Mouse (Mus musculus): Measurements from ENCODE around the gene Tfap4.
A peak's percentile ranks its signal among the peaks of the same experiment; 100 is the strongest.

The Tfap4 gene

DNA sequence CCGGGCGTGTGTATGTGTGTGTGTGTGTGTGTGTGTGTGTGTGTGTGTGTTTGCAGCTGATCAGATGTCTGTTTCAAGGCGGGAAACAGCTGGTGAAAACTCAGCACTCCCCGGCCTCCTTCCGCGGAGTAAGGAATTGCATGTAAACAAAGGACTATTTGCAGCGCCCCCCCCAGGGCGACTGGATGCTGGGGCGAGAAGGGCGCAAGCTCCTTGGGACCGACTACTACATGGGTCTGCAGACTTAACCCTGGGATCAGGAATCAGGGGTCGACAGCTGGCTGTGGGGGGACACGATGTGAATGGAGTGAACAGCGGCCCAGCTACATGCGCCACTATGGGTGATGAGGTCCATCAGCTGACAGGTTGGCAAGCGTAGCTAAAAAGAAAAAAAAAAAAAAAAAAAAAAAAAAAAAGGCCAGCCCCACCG lies at the start of gene Tfap4:
TSS of gene Tfap4 (minus strand) at position 140 of the 430 bp plus-strand sequence.
- peak; percentile 94 for DNase-seq

DNA sequence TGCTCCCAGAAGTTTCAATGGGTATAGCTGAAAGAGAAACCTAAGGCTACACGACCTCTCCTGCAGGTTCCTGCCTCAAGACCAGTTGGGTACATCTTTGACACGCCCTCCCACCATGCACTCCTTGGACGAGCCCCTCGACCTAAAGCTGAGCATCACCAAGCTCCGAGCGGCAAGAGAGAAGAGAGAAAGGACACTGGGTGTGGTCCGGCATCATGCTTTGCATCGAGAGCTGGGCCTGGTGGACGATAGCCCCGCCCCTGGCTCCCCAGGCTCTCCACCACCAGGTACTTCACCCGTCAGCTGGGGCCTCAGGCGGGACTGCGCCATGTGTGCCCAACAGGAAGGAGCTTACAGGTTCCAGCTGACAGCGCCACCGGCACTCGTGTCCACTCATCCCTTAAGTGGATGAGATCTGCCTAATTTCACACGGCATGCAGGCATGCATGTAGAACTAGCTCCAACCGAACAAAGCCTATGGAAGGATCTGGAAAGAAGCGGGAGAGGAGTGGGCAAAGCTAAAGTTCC lies 48.9 kb upstream of the Tfap4 start:
- peak; percentile 62 for DNase-seq

DNA sequence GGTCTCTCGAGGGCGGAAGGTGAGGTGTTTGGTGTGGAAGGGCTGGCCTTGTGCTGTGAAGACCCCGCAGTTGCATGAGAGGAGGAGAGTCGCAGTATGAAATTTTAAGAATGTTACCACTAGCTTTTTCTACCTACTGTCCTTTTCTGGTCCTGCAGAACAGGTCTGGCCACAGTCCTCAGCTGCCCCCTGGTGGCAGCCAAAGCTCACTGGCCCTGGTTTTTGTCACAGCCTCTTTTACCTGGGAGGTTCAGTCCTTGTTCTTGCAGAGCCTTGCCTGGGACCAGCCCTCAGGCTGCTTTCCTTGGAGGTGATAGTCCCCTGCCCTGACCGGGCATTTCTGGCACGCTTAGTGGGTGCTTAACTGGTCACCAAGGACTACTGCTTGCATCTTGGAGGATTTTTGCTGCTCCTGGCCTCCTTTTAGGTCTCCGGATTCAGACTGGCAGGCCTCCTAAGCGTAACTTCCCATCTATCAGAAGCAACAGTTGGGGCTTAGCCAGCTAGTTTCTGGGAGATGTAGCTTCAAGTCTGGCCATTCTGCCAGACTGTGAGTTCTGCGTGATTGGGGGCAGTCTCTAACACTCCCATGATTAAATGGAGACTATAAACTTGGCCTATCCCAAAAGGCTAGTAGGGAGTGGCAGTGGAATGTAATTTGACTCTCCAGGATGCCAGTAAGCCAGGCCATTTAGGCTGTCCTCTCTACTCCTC lies 48.3 kb upstream of the Tfap4 start:
- peak; percentile 92 for DNase-seq

DNA sequence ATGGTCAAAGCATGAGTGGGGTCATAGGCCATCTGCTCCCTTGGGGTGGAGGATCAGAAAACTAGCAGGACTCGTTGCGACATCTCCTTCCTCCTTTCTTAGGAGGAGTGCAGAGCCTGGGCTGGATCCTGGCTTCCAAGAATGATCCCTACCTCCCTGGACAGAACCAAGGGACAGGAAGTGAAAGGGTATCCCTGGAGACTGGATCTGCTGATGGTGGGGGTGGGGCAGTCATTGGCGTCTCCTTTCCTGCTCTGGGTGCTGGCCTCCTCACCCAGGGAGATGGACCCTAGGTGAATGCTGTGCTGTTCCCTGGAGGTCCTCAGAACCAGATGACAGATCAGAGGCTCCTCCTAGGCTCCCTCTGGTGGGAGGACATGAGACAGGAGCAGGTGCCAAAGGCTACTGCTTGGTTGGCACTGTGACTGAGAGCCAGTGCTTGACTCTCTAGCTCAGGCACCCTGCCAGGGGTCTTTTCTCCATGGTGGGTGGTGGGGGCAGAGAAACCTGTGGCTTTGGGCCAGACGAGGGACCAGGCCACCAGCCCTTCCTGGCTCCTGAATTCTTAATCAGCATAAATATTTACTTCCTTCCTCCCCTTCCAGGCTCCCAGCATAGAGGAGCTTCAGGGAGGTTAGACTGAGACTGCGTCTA lies 46.9 kb upstream of the Tfap4 start:
- peak; percentile 81 for DNase-seq

DNA sequence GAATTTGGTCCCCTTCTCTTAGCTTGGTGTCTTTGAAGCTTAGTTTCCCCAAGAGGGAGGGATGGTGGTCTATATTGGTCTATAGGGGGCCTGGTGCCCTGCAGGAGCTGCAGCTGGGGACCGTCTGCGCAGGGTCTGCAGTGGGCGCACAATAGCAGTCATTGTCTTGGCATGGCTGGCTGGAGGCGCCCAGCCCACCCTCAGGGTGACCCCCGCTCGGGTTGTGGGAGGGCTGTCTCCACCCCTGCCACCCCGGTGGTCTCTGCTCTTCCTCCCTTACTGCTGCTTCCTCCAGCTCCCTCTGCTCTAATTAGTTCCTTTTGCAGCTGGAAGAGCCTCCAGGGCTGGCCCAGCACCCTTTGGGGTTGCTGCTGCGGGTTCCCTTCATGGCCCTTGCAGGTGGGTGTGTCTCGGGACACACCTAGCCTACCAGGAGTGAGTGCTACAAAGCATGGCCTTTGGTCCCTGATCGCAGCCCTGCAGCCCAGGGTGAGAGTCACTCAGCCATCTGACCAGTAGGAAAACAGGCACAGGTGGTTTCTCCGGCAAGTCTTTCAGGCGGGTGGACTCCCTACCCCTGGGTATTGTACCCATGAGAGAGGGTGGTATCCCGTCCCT lies 46.0 kb upstream of the Tfap4 start:
- DNase-seq = no peak

DNA sequence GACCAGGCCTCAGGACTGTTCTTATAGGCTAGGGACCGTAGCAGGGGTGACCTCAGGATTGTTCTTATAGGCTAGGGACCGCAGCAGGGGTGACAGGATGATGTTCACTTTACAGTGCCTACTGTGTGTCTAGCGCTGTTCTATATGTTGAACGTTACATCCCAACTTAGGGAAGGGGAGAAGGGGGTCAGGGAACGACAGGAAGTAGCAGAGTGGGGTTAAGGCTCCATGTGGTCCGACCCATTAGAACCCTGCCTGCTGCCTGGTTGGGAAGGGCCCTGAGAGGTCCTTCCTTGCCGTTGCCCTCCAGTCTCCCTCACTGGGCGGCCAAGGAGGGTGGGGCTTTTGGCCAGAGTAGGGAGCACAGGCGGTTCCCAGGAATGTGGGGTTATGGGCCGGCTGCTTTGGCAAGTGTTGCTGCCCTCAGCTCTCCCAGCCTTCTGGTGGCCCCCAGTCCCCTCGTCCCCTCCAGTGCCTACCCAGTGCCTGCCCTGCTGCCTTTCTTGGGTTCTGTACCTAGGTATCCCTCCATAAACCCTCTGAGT lies 44.7 kb upstream of the Tfap4 start:
- peak; percentile 69 for DNase-seq

DNA sequence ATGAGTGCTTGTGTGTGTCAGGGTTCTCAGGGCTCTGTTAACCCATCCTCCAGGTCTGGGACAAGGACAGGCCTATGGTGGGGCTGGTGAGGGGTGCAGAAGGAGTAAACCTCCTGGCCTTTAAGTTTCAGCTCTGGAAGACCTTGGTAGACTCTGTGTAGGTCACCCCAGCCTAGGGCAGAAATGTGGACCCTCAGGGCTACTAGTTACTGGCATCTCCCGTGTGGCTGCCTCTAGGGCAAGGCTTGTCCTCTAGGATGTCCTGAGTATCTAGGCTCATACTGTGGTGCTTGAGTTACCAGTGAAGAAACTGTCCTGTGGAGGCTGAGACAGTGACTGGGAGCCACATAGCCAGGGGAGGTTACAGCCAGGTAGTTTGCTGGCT lies 43.8 kb upstream of the Tfap4 start:
- no peak for DNase-seq

DNA sequence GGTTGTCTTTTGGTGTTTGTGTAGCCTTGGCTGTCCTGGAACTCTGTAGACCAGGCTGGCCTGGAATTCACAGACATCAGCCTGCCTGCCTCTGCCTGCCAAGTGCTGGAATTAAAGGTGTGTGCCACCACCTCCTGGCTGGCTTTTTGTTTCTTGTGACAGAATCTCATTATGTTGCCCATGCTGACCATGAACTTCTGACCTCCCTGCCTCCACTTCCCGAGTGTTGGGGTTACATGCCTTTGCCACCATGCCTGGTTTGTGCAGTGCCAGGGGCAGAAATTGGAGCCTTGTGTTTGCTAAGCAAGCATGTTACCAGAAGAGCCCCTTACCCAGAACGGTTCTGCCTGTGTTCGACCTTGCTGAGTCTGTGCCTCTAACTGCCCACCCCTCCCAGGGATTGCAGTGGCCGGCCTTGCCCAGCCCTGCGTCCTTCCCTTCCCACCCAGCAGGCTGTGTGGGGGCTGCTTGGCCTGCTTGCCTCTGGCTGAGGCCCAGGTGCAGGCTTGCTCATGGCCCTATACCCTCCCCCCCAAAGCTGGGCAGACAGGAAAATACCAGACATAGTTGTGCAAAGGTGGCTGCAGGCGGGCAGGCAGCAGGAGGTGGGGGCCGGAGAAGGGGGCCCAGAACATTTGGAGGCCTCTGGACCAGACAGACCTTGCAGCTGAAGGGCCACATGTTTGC lies 43.3 kb upstream of the Tfap4 start:
- peak; percentile 87 for DNase-seq

DNA sequence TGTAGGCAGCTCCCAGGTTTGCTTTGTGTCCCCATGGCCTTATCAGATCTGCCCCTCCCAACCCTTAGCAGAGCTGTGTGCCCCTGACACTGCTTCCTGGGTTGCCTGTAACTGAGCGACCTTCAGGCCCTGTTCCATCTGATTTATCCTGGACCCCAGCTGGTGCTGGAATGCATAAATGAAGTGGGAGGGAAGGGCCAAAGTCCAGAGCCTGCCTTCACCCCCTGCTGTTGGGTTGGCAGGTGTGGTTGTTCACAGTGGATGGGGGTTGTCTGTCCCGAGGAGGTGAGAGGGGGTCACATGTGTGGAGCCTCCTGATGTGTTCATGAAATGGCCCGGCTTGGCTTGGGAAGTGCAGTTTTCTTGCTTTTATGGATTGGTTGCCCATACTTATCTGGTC lies 42.5 kb upstream of the Tfap4 start:
- DNase-seq = peak; percentile 85

DNA sequence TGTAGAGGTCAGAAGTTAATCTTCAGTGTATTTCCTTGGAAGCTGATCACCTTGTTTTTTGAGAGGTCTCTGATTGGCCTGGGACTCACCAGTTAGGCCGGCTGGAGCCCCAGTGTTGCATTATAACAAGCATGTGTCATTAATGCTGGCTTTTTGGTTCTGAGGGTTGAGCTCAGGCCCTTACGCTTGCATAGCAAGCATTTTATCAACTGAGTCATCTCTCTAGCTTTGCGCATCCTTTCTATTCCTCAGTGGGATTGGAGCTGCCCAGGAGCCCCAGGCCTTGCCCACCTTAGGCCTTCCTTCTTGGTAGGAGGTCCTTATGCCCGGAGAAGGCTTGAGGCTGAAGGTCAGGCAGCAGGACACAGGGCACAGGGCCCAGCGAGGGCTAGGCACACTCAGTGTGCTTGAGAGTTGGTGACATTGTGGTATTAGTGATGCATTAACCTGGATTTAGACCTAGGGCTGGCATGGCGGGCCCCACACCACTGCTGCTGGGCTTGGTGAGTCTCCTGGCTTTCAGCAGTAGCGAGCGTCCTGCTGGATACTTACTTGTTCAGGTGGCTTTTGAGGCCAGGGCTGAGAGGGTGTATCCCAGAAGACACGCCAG lies 41.2 kb upstream of the Tfap4 start:
- DNase-seq = peak; percentile 69

DNA sequence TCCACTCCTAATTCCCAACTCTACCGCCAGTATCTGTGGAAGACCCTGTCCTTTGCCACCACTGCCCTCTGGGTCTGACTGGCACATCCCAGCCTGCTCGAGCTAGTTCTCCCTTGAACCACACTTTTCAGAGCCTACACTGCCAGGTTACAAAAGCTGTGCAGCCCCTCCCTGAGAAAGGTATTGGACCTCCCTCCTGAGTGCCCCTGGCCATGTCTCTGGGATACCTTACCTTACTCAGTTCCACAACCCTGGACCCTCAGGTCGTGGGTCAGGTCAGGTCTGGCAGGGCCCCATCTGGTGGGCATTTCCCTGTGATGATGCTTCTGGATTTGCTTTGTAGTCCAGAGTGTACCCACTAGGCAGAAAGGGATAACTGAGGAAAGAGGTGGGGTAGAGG lies 40.0 kb upstream of the Tfap4 start:
- DNase-seq = no peak

DNA sequence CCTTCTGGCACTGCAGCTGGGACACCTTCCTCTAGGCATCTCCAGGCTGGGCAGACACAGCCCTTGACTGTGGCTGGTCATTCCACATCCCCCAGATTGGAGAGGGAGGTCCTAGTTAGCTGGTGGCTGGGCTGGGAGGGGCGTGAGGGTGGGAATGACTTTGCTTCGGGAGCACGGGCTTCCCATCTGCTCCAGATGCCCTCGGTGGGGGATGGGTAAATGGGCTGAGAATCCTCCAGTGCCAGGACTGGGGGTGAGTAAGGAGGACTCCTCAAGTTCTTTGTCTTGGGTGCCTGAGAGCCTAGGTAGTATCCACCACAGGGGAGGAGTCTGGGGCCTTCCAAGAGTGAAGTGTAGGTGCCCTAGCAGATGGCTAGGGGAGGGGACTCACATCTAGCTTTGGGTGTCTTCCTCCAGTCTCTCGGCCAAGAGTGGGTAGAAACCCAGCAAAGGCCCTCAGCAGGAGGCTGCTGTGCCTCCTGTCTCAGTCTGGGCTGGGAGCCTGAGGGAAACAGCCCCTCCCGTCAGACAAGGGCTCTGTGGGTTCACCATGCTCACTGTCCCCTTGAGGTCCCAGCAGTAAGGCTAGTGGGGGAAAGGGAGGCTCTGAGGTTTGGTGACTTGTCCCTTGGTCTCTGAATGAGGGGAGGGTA lies 39.4 kb upstream of the Tfap4 start:
- peak; percentile 54 for DNase-seq

DNA sequence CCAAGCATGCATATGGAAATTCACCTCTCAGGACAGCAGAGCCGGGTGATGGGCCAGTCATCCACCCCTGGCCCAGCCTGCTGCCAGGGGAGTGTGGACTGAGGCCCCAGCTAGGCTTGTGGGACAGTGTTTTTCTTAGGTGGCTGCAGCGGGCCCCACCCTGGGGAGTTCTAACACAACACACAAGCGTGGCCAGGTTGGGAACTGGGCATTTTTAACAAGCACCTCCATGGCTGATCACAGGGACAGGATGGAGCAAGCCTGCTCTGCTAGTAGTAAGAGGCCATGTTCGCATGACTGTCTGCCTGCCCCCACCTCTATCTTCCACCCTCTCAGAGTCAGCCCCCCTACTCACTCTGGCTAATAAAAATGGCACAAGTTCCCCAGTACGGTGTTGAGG lies 38.4 kb upstream of the Tfap4 start:
- no peak for DNase-seq

DNA sequence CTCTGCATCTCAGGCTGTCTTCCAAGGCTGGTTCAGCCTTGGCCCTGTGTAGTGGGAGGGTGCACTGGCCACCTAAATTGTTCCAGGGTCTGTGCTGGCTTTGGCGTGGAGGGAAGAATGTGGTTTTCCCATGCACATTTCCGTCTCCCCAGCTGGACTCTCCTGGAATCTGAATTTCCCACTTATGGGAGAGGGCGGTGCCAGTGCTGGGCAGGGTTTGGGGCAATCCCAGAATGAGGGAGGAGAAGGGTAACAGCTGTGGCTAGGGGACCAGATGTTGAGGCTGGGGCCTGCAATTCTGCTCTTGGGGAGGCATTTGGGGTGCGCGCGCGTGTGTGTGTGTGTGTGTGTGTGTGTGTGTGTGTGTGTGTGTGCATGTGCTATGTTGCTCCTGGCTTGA lies 37.6 kb upstream of the Tfap4 start:
- no peak for DNase-seq

DNA sequence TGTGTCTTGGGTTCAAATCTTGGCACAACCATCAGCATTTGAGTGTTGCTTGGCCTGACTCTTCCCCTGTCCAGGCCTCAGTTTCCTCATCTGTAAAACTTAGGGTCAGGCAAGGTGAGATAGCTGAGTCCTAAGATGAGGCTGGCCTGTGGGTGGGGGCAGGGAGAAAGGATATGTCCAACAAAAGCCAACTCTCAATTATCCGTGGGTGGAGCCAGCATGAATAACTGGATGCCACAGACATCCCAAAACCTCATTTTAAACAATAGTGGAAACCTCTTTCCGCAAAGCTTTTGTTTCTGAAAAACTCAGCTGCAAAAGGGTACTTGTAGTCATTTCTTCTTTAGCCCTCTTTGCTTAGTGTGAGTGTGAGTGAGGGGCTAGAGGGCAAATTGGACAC lies 37.2 kb upstream of the Tfap4 start:
- no peak for DNase-seq

DNA sequence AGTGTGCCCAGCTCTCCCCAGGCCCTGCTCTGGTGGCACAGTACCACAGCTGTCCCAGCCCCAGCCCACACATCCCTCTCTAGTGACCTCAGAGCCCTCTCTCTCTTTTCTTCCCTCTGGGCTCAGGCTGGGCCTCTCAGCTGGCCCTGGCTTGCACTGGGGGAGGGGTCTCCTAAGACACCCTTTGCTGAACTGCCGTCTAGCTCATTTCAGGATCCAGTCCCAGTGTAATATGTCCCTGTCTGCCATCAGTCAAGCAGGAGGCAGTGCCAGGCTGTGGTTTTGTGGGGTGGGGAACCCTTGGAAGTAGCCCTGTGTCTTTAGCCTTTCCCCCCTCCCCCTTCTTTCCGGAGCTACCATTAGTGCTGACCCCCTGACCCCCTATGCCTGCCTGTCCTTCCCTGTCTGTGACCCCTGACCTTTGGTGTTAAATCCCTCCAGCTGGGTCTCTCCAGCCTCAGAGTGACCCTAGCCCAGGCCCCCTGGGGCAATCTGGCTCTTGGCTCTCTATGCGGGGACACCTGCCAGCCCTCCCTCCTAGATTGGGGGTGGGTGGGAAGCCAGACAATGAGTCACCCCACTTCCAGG lies 36.6 kb upstream of the Tfap4 start:
- DNase-seq = no peak

DNA sequence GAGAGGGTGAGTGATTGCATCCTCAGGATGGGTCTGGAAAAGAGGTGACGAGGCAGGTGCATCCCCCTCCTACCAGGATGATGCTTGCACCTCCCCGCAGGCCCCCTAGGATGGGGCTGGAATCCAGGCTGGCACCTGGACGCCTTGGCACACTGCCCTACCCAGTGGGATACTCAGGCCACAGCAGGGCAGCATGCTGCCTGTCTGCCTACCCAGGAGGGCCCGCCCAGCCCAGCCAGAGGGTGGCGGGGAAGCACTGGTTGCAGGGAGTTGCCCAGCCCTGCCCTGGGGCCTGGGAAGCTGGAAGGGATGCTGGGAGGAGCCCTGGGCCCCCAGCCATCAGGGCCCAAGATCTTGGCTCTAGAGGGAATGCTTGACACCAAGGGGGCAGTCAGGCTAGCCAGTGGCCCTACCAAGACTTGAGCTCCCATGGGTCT lies 35.9 kb upstream of the Tfap4 start:
- DNase-seq = peak; percentile 89

DNA sequence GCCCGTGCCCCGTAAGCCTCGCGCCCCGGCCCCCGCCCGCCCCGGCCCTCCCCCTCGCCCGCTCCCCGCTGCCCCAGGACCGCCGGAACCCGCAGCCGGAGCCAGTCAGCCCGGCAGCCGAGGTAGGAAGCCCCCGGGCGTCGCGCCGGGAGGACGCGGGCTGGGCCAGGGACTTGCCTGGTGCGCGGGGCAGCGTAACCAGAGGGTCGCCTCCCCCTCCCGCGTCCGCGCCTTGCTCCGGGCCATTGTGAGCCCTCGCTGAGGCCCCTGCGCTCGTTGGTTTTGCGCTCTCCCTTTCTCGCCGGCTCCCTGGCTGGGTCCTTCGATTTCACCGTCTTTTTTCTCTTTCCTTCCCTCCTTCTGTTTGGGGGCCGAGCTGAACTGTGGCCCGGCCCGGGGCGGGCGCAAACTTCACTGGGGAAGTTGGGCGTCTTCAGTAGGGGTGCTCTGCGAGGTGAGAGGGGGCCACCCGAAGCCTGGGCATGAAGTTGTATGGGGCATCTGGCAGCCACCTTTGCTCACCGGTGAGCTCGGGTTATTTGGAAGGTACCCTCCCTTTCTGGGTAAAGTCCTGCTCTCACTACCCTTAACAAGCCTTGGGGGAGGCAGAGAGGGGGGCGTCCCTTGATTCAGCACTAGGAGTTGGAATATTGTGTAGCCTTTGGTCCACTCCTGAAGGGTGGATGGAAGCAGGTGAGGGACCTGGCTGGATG lies 35.3 kb upstream of the Tfap4 start:
- no peak for DNase-seq

DNA sequence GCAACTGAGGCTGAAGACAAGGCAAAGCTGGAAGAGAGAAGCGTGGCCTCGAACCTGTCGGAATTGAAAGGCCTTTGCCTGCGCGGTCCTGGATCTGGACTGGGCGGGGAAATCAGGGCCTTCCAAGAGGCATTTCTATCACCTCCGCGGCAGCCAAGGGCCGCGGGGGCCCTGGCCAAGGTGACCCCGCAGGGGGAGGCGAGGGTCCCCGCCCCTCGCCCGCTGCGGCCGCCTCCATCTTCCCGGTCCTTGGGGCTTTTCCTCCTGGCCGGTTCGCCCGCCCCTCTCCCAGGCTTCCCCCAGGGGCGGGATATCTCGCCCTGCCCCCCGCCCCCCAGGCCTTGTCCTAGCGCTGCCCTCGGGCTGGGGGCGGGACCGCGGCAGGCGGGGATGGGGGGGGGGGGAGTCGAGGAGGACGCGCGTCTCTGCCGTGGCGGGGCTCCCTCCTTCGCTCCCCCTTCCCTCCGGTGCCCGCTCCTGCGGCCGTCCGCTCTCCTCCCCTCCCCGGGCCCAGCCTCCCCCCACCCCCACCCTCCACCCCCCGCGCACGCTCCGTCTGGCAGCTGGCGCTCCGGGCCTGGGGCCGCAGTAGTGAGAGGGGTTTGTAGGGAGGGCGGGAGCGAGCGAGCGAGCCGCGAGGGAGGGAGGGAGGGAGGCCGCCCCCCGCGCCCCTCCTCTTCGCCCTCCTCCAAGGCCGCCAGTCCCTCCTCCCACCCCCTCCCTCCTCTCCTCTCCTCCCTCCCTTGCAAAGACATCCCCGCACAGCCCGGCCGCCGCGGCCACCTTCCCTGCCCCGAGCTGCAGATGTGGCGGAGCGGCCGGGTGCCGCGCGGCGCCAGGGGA lies 34.5 kb upstream of the Tfap4 start, which contains the start of gene Glis2:
TSS of gene Glis2 (plus strand) at position 743 of the 843 bp plus-strand sequence.
- DNase-seq = peak; percentile 89

Data from kidney, postnatal 10 days (tissue).